Mouse (Mus musculus) layer of hippocampus, postnatal 36 days (tissue): ENCODE measurements around the gene Ip6k1. TPM values are rescaled to one million over a fixed set of nuclear protein-coding genes. Genes with fewer than 3 reads are reported as not detected.

Source experiments
- DNase-seq, 2 experiments: peaks; one replicate each; pipeline ENCODE4 v3.0.0; 2022
- total RNA-seq, 2 experiments: library from RNA; stranded (reverse); gene quantifications; 2 replicates each; pipeline ENCODE4 v1.2.3; 2021

The Ip6k1 gene
- 100 to 1,000 TPM; 223 to 238 TPM for total RNA-seq

- DNase-seq, result peak; percentile 100
Measured at GRCm38 (mm10) chr9:108001922-108002770, at the start of gene Ip6k1. Ip6k1 (plus strand) TSS chr9:108002501.

- DNase-seq, result no peak
Measured at GRCm38 (mm10) chr9:107955613-107956289, 46.5 kb upstream of the Ip6k1 start.

- no peak for DNase-seq
Measured at GRCm38 (mm10) chr9:107957141-107957540, 45.2 kb upstream of the Ip6k1 start.

GRCm38 (mm10) chr9:107959896-107960295, 42.4 kb upstream of the Ip6k1 start:
- DNase-seq, result no peak

- no peak for DNase-seq
Measured at GRCm38 (mm10) chr9:107960928-107961327, 41.4 kb upstream of the Ip6k1 start.

GRCm38 (mm10) chr9:107961351-107961762, 40.9 kb upstream of the Ip6k1 start:
- DNase-seq, result peak; percentile 72 to 79

- DNase-seq, result peak in 1 of 2 experiments; percentile 62
Measured at GRCm38 (mm10) chr9:107961881-107962280, 40.4 kb upstream of the Ip6k1 start.

GRCm38 (mm10) chr9:107962916-107963315, 39.4 kb upstream of the Ip6k1 start:
- DNase-seq, result no peak

GRCm38 (mm10) chr9:107963700-107964099, 38.6 kb upstream of the Ip6k1 start:
- DNase-seq, result no peak

GRCm38 (mm10) chr9:107964681-107965080, 37.6 kb upstream of the Ip6k1 start:
- no peak for DNase-seq

- no peak for DNase-seq
Measured at GRCm38 (mm10) chr9:107966676-107967075, 35.6 kb upstream of the Ip6k1 start.

GRCm38 (mm10) chr9:107967437-107967836, 34.9 kb upstream of the Ip6k1 start:
- DNase-seq, result no peak

- no peak for DNase-seq
Measured at GRCm38 (mm10) chr9:107968531-107968930, 33.8 kb upstream of the Ip6k1 start.

- no peak for DNase-seq
Measured at GRCm38 (mm10) chr9:107970311-107970710, 32.0 kb upstream of the Ip6k1 start.

- no peak for DNase-seq
Measured at GRCm38 (mm10) chr9:107971690-107972541, 30.4 kb upstream of the Ip6k1 start.

- no peak for DNase-seq
Measured at GRCm38 (mm10) chr9:107974491-107975171, 27.7 kb upstream of the Ip6k1 start.

- no peak for DNase-seq
Measured at GRCm38 (mm10) chr9:107975399-107976386, 26.6 kb upstream of the Ip6k1 start, which contains the start of gene Uba7. Uba7 (plus strand) TSS chr9:107975505.

- no peak for DNase-seq
Measured at GRCm38 (mm10) chr9:107978815-107979214, 23.5 kb upstream of the Ip6k1 start.

GRCm38 (mm10) chr9:107981684-107982605, 20.4 kb upstream of the Ip6k1 start:
- DNase-seq, result peak; percentile 52 to 58
